Mouse (Mus musculus) adrenal gland, postnatal 0 days (tissue): ENCODE data around the gene Zfp972. TPM values are rescaled to one million over a fixed set of nuclear protein-coding genes. Genes with fewer than 3 reads are reported as not detected.

Source experiments
- polyA plus RNA-seq: library from polyadenylated mRNA; unstranded; fragments of >200 nt; fragmentation: Nextera tagmentation; extraction: Ambion mirVana; gene quantifications from 2 replicates; pipeline ENCODE4 v1.2.1, GENCODE M21; 2015

Zfp972 gene
- polyA plus RNA-seq: not detected in 2 replicates

GRCm38 (mm10) chr2:177925563-177926103, at the start of gene Zfp972:
Zfp972 (minus strand) TSS chr2:177925613.

GRCm38 (mm10) chr2:177957145-177957544, 31.7 kb upstream of the Zfp972 start, which contains the start of gene Gm14326:
Gm14326 (minus strand) TSS chr2:177957297.

GRCm38 (mm10) chr2:177897046-177897578, 28.3 kb downstream of the Zfp972 start, which contains the start of gene Gm14327:
Gm14327 (plus strand) TSS chr2:177897096.

Other genes with a start within 250 kb of the Zfp972 start
- 6.3 and 9.0 TPM in 2 replicates for gene Gm14322, start 166.3 kb downstream of the Zfp972 start, polyA plus RNA-seq
- gene Gm14325, start 85.3 kb downstream of the Zfp972 start, polyA plus RNA-seq: 62.4 and 115 TPM in 2 replicates
- 11.3 and 23.5 TPM in 2 replicates for gene Gm14327, start 28.5 kb downstream of the Zfp972 start, polyA plus RNA-seq
- gene Gm14326, start 31.7 kb upstream of the Zfp972 start, polyA plus RNA-seq: 27.8 and 48.6 TPM in 2 replicates
- gene Zfp971, start 97.7 kb upstream of the Zfp972 start, polyA plus RNA-seq: 22.4 and 41.8 TPM in 2 replicates
- gene Zfp931, start 152.9 kb upstream of the Zfp972 start, polyA plus RNA-seq: 22.9 and 49.6 TPM in 2 replicates
- gene Phactr3, start 193.4 kb upstream of the Zfp972 start, polyA plus RNA-seq: 5.3 and 14.1 TPM in 2 replicates